Mouse (Mus musculus): ENCODE measurements around the gene Lag3.

DNA sequence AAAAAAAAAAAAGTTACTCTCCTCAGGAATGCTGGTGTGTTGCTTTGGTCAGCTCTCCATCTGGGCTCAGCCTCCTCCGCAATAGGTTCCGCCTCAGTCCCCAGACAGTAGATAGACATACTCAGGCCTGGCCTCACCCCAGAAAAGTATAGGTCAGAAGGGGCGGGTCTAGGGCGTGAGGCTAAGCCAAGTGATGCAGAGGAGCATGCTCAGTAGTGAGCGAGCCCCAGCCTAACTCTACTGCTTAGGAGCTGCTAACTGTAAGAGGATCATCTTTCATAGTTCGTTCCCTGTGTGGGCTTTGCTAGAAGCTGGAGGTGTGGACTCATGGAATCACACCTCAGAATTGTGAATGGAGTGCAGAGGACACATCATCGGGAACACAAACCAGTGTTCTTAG is 27.0 kb upstream of the Lag3 start:
- TF ChIP-seq CTCF (IDR thresholded peaks at IDR 0.05; ENCODE audit: control insufficient read depth, insufficient read depth, low read length) (no peak), POLR2A (IDR thresholded peaks at IDR 0.05; ENCODE audit: borderline replicate concordance, control insufficient read depth, low read depth, low read length) (no peak)

Measured in bone marrow, adult 2 months (tissue).